Comparison of ENCODE assay signal across 13 mouse cellular contexts in genomic region chr5:102710336-102710735, GRCm38 (mm10).
"Had no signal": no experiment of that assay in that cellular context is flagged by ENCODE, and none has a peak within 500 bp of the region (broad histone marks: within the 10 kb centered on the region; RNA-seq: fewer than 3 reads in every experiment).

No protein-coding gene starts in this region.

- H3K36me3 ChIP-seq: limb, embryonic 13.5 days; midbrain, embryonic 13.5 days had no signal

- H3K4me1 ChIP-seq: midbrain, embryonic 13.5 days had no signal

- H3K9me3 ChIP-seq: limb, embryonic 13.5 days; midbrain, embryonic 13.5 days had no signal

- H3K9ac ChIP-seq: limb, embryonic 13.5 days; liver, embryonic 14.5 days; midbrain, embryonic 13.5 days had no signal

- ATAC-seq: hindbrain, embryonic 16.5 days; inflammation-experienced regulatory T-cells, adult 6 months; intestine, postnatal 0 days; lung, postnatal 0 days; midbrain, embryonic 13.5 days had no signal

- DNase-seq: left cerebral cortex, postnatal 4 days; lung, adult 2 months; lung, postnatal 36 days; thymus, adult 2 months; thymus, postnatal 36 days had no signal

- H3K4me3 ChIP-seq: layer of hippocampus, adult 2 months; limb, embryonic 13.5 days; midbrain, embryonic 13.5 days had no signal

- H3K27me3 ChIP-seq: limb, embryonic 13.5 days; midbrain, embryonic 13.5 days had no signal

- H3K4me2 ChIP-seq: limb, embryonic 13.5 days; midbrain, embryonic 13.5 days had no signal

- H3K27ac ChIP-seq: layer of hippocampus, adult 2 months; limb, embryonic 13.5 days; liver, embryonic 14.5 days; midbrain, embryonic 13.5 days had no signal
